Mouse (Mus musculus): ENCODE data around the gene Pdzd2.

DNA sequence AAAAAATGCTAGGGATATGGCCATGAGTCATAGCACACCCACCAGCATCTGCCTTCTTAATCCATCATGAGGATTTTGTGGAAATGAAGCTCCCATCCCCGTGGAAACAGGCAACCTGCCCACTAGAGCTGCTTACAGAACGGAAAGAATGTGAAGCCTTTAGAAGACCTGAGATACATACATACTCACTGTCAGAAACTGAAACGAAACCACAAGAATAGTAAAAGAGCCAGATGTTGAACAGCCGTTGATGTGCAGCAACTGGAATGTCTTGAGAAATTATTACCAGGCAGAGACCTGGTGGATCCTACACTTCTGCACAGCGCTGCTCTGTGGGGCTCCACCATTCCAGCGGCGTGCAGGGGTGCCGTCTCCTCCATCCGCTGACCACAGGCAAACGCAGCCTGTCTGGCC is 292.7 kb downstream of the Pdzd2 start:
- no peak for TF ChIP-seq CTCF (IDR thresholded peaks at IDR 0.05; ENCODE audit: extremely low read depth, insufficient read depth, insufficient read length, insufficient replicate concordance)
- no peak for TF ChIP-seq POLR2A (IDR thresholded peaks at IDR 0.05; ENCODE audit: low read depth, low read length)

Data from spleen, adult 2 months (tissue).